8 mouse cellular contexts compared by ENCODE assay signal in the genomic region with DNA sequence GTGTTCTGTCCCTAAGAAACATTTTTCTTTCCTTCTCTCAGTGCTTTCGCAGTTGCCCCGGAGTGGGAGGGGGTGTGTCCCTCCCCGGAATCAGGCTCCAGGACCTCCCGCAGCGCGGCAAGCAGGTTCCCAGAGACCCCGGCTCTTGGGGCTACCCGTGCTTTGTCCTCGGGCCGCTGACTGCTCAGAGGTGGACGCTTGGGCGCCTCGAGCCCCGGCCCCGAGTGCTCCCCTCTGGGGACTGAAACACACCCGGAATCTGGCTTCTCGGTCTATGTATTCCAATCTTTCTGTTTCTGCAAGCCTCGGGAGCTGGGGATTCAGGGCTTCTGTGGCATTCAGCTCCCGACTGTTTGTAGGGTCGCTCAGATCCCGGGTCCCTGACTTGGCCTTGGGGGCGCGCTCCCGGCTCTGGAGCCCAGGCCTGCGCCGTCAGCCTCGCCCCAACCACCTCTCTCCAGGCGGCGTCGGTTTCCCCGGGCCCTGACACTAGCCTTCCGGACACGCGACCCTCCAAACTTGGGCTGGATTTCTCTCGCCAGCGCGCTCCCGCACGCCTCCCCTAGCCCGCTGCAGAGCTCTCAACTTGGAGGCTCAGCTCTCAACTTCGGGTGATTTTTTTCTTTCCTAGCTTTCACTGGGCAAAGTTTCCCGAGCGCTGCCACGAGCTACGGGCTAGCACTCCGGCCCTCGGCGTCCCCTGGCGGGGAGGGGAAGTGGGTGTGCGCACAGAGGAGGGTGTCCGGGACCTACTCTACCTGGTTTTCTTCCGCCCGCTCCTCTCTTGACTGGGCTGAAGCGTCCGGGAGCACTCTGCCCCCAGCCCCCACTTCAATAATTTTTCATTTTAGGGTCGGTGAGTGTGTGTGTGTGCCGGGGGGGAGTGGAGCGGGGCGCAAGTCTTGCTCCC. TPM values are rescaled to one million over a fixed set of nuclear protein-coding genes. Genes with fewer than 3 reads are reported as not detected.
DNase-seq lines count a peak whose midpoint lies in the region; ATAC-seq and TF ChIP-seq lines count a peak whose summit lies in the region.

No protein-coding gene starts in this region.

- H3K4me3 ChIP-seq in embryonic facial prominence, embryonic 11.5 days (ENCODE audit: low read depth, low read length), result peak overlapping the region; percentile 92
- peak overlapping the region; percentile 70 for H3K4me3 ChIP-seq in heart, postnatal 0 days (ENCODE audit: low read depth, low read length)
- peak overlapping the region; percentile 68 for H3K4me3 ChIP-seq in limb, embryonic 11.5 days (ENCODE audit: low read depth, low read length)
- H3K4me3 ChIP-seq in spleen, adult 2 months (ENCODE audit: extremely low read depth, insufficient read depth, insufficient read length), result peak overlapping the region; percentile 70

- H3K9ac ChIP-seq in embryonic facial prominence, embryonic 11.5 days (replicated peaks; ENCODE audit: low read length), result peak overlapping the region; percentile 99
- H3K9ac ChIP-seq in heart, postnatal 0 days (replicated peaks; ENCODE audit: low read depth, low read length), result peak overlapping the region; percentile 77
- H3K9ac ChIP-seq in limb, embryonic 11.5 days (ENCODE audit: low read length), result peak overlapping the region; percentile 85

- WGBS in embryonic facial prominence, embryonic 11.5 days, result under 1% methylated on average over 59 of the region's 59 CpGs
- WGBS in heart, postnatal 0 days, result under 1% methylated on average over 59 of the region's 59 CpGs
- WGBS in limb, embryonic 11.5 days, result under 1% methylated on average over 58 of the region's 59 CpGs
- under 1% methylated on average over 58 of the region's 59 CpGs for WGBS in spleen, adult 2 months

- ATAC-seq in embryonic facial prominence, embryonic 11.5 days (replicated peaks; ENCODE audit: insufficient number of reproducible peaks, low FRiP score, low TSS enrichment, low read depth), result peak; percentile 45
- peak; percentile 52 for ATAC-seq in heart, postnatal 0 days (ENCODE audit: insufficient read depth, low read depth)
- peak; percentile 52 for ATAC-seq in limb, embryonic 11.5 days (ENCODE audit: insufficient number of reproducible peaks, low FRiP score, low TSS enrichment, low read depth)

- TF ChIP-seq CTCF in heart, postnatal 0 days (IDR thresholded peaks at IDR 0.05; ENCODE audit: low read depth), result peak; percentile 35
- peak; percentile 27; the same call in 1 of the 2 replicates for TF ChIP-seq CTCF in spleen, adult 2 months (IDR thresholded peaks at IDR 0.05; ENCODE audit: extremely low read depth, insufficient read depth, insufficient read length, insufficient replicate concordance)

- H3K27ac ChIP-seq in embryonic facial prominence, embryonic 11.5 days (replicated peaks; ENCODE audit: low read depth, low read length), result peak overlapping the region; percentile 96
- peak overlapping the region; percentile 84 for H3K27ac ChIP-seq in heart, postnatal 0 days (ENCODE audit: low read depth)
- peak overlapping the region; percentile 97 for H3K27ac ChIP-seq in limb, embryonic 11.5 days (replicated peaks; ENCODE audit: low read depth, low read length)
- peak overlapping the region; percentile 94 for H3K27ac ChIP-seq in spleen, adult 2 months (ENCODE audit: insufficient read depth, low read length)

- TF ChIP-seq EP300 in heart, postnatal 0 days (IDR thresholded peaks at IDR 0.05; ENCODE audit: low read depth), result no peak

- DNase-seq in right cerebral cortex, adult 2 months (ENCODE audit: low spot score in 2 of 2), result peak; percentile 43 to 45
- no peak for DNase-seq in right cerebral cortex, postnatal 36 days (ENCODE audit: low spot score in 2 of 2)
- DNase-seq in embryonic facial prominence, embryonic 11.5 days (ENCODE audit: low spot score), result peak; percentile 80
- DNase-seq in heart, postnatal 0 days (ENCODE audit: low spot score), result peak; percentile 37
- peak; percentile 84 for DNase-seq in limb, embryonic 11.5 days (ENCODE audit: low spot score)
- DNase-seq in mesoderm, embryonic 11.5 days (ENCODE audit: low read depth, low spot score), result peak; percentile 70
- DNase-seq in spleen, adult 2 months (ENCODE audit: low read depth in 1 of 2, low spot score in 2 of 2), result peak in 1 of 2 experiments; percentile 80
- no peak for DNase-seq in adipocyte (ENCODE audit: low spot score)

- no peaks in the 10 kb centered on the region for H3K9me3 ChIP-seq in embryonic facial prominence, embryonic 11.5 days (replicated peaks; ENCODE audit: control insufficient read depth, low read length)
- no peaks in the 10 kb centered on the region for H3K9me3 ChIP-seq in heart, postnatal 0 days (replicated peaks; ENCODE audit: control insufficient read depth, low read length)
- no peaks in the 10 kb centered on the region for H3K9me3 ChIP-seq in limb, embryonic 11.5 days (ENCODE audit: control insufficient read depth, low read length)

- TF ChIP-seq POLR2A in spleen, adult 2 months (IDR thresholded peaks at IDR 0.05; ENCODE audit: low read depth, low read length), result no peak

- no peaks in the 10 kb centered on the region for H3K36me3 ChIP-seq in embryonic facial prominence, embryonic 11.5 days (replicated peaks; ENCODE audit: control insufficient read depth, insufficient read depth, low read depth, low read length)
- H3K36me3 ChIP-seq in heart, postnatal 0 days (replicated peaks; ENCODE audit: control insufficient read depth, insufficient read depth, low read length), result no peaks in the 10 kb centered on the region
- H3K36me3 ChIP-seq in limb, embryonic 11.5 days (ENCODE audit: control insufficient read depth, insufficient read depth, low read length), result no peaks in the 10 kb centered on the region
- H3K36me3 ChIP-seq in spleen, adult 2 months (ENCODE audit: control insufficient read depth, insufficient read depth, low read length), result peaks cover 4% of the 10 kb centered on the region; the same call in 1 of the 2 replicates

- H3K27me3 ChIP-seq in embryonic facial prominence, embryonic 11.5 days (ENCODE audit: control insufficient read depth, insufficient read depth, low read length), result peaks cover 6% of the 10 kb centered on the region
- peaks cover 24% of the 10 kb centered on the region for H3K27me3 ChIP-seq in heart, postnatal 0 days (ENCODE audit: control insufficient read depth, insufficient read depth, low read length)
- H3K27me3 ChIP-seq in limb, embryonic 11.5 days (ENCODE audit: control insufficient read depth, insufficient read depth, low read length), result no peaks in the 10 kb centered on the region
- peaks cover 4% of the 10 kb centered on the region; the same call in 1 of the 2 replicates for H3K27me3 ChIP-seq in spleen, adult 2 months (ENCODE audit: control insufficient read depth, insufficient read depth, low read length)

- peaks cover 4% of the 10 kb centered on the region for H3K4me1 ChIP-seq in embryonic facial prominence, embryonic 11.5 days (ENCODE audit: control insufficient read depth, insufficient read depth, low read length)
- H3K4me1 ChIP-seq in heart, postnatal 0 days (ENCODE audit: control insufficient read depth, insufficient read depth), result peaks cover 16% of the 10 kb centered on the region; the same call in 1 of the 2 replicates
- peaks cover 13% of the 10 kb centered on the region; the same call in 1 of the 2 replicates for H3K4me1 ChIP-seq in limb, embryonic 11.5 days (ENCODE audit: control insufficient read depth, insufficient read depth, low read length)
- H3K4me1 ChIP-seq in spleen, adult 2 months (ENCODE audit: control insufficient read depth, insufficient read depth, insufficient read length), result no peaks in the 10 kb centered on the region; the same call in 1 of the 2 replicates

- H3K4me2 ChIP-seq in embryonic facial prominence, embryonic 11.5 days (ENCODE audit: low read depth, low read length), result peak overlapping the region; percentile 97
- H3K4me2 ChIP-seq in heart, postnatal 0 days (ENCODE audit: low read depth, low read length), result peak overlapping the region; percentile 98
- H3K4me2 ChIP-seq in limb, embryonic 11.5 days (ENCODE audit: low read depth, severe bottlenecking), result peak overlapping the region; percentile 97

RNA-seq across cellular contexts. Expression of gene Bcl11a, which starts 0.8 kb away (rescaled TPM):
- 66.1 and 71.9 TPM in 2 replicates for polyA plus RNA-seq in embryonic facial prominence, embryonic 11.5 days (2014; fragmentation: Nextera tagmentation; extraction: Ambion mirVana)
- 4.1 and 7.1 TPM in 2 replicates for total RNA-seq in heart, postnatal 0 days (2014; rRNA removed; ENCODE audit: low replicate concordance)
- 7.4 and 8.2 TPM in 2 replicates for polyA plus RNA-seq in heart, postnatal 0 days (2015; fragmentation: Nextera tagmentation; extraction: Ambion mirVana)
- 95.2 and 98.4 TPM in 2 replicates for polyA plus RNA-seq in limb, embryonic 11.5 days (2014; fragmentation: Nextera tagmentation; extraction: Ambion mirVana)
- polyA plus RNA-seq in spleen, adult 2 months (2012; rRNA removed), result 24.2 and 26.2 TPM in 2 replicates

RNA-seq across cellular contexts. Expression of gene A830031A19Rik, which starts 2.2 kb away (rescaled TPM):
- not detected in 2 replicates for polyA plus RNA-seq in embryonic facial prominence, embryonic 11.5 days (2014; fragmentation: Nextera tagmentation; extraction: Ambion mirVana)
- total RNA-seq in heart, postnatal 0 days (2014; rRNA removed; ENCODE audit: low replicate concordance), result not detected in 2 replicates
- polyA plus RNA-seq in heart, postnatal 0 days (2015; fragmentation: Nextera tagmentation; extraction: Ambion mirVana), result not detected in 2 replicates
- not detected in 2 replicates for polyA plus RNA-seq in limb, embryonic 11.5 days (2014; fragmentation: Nextera tagmentation; extraction: Ambion mirVana)
- not detected in 2 replicates for polyA plus RNA-seq in spleen, adult 2 months (2012; rRNA removed)

Comparison
In these comparisons a context has a peak if more than half of its experiments do, and no peak if none do; other contexts are left out.
1. DNase-seq: peak in right cerebral cortex, adult 2 months (2 of 2), embryonic facial prominence, embryonic 11.5 days (single experiment), heart, postnatal 0 days (single experiment), limb, embryonic 11.5 days (single experiment) and mesoderm, embryonic 11.5 days (single experiment); none in right cerebral cortex, postnatal 36 days (0 of 2) and adipocyte (single experiment).
2. Peak in every context shown above with its lines, with median percentiles within 50 percentile points of each other: ATAC-seq, H3K27ac ChIP-seq, H3K4me2 ChIP-seq, H3K4me3 ChIP-seq and H3K9ac ChIP-seq.